Mouse (Mus musculus): Measurements from ENCODE around the gene Rab28. TPM values are rescaled to one million over a fixed set of nuclear protein-coding genes. Genes with fewer than 3 reads are reported as not detected.

Rab28 gene
- total RNA-seq, 1 experiment from 2014 or later, result 34.8 TPM

DNA sequence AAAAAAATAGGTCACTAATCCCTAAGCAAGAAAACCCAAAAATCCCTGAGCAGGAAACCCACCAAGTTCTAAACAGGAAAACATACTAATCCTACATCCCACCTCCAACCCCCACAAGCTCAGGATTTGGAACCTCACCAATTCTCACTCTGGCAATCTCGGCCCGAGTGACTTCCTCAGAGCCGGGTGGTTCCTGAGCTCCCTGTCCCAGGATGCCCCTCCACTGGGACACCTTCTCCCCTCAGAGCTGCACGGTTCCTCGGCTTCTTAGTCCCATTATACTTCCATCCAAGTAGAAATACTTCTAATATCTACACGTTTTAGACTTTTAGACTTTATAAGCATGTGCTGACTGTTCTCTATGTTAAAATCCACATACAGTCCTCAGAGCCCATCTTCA, 41.9 kb downstream of the Rab28 start:
- no peak for ATAC-seq (replicated peaks; ENCODE audit: insufficient number of reproducible peaks, low FRiP score, low TSS enrichment, poor library complexity, severe bottlenecking)

DNA sequence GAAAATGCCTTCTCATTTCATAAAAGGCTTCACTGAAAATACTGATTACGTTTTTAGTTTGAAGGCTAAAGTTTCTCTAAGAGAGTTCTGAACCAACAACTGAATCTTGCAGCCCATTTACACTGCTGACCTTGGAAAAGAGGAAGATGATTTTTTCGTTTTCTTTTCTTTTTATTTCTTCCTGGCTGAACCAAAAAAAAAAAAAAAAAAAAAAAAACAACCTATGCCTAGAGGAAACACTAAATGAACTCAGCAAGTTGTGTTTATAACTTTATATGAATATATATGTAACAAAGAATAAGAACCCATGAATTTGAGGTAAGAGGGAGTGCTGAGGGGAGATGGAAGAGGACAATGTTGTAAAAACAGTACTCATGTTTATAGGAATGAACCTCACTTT, 71.2 kb downstream of the Rab28 start:
- no peak for ATAC-seq (replicated peaks; ENCODE audit: insufficient number of reproducible peaks, low FRiP score, low TSS enrichment, poor library complexity, severe bottlenecking)

DNA sequence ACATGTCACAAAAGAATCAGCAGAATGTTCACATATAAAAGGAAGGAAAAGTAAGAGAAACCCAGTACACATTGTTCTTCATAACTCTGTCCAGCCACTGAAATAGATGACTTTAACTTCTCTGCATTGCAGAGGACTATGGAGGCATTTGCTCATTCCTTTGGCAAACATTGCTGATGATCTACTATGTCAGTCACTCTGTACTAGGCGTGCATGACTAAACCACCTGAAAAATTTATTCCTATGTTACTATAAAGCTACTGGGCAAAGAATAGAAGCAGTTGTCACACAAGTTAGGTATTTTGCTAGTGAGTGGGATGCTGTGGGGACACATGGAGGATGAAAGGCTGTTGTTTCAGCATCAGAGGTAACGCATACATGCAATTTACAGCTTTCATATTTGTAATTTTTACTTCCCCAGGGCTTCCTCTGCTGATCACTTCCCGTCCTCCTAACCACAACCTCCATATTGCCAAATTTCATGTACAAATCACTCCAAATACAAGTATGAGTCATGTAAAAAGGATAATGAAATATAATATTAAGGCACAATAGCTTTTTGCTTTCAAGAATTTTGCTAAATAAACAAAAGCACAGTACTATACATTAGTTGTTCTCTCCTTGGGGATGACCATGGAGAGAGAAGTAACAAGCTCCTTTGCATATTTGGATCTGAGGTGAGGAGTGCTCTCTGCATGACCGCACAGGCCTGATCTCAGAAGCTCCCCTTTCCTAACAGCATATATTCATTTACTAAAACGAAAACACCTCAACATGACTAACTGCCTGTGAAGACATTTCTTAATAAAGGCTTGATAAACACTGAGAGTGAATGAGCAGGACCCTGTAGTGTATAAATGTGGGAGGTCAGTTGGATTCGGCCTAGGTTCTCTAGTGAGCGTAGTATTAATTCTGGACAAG, 80.5 kb downstream of the Rab28 start:
- ATAC-seq (replicated peaks; ENCODE audit: insufficient number of reproducible peaks, low FRiP score, low TSS enrichment, poor library complexity, severe bottlenecking), result no peak

DNA sequence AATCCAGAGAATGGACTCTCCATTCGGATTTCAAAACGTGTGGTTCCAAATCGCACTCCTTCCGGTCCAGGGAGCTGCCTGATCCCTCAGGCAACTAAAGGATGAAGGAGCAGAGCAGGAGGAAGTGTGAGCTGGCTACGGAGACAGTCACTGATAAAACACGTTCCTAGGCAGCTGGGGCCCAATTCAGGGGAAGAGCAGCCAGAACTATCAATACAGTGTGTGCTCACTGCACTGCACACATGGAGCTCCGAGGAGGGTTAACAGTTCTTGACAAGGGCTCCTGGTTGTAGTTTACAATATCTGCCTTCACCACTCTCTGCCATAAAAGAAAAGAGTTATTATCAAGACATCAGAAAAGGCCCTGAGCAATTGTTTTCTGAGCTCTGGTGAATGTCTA, 82.4 kb downstream of the Rab28 start:
- ATAC-seq (replicated peaks; ENCODE audit: insufficient number of reproducible peaks, low FRiP score, low TSS enrichment, poor library complexity, severe bottlenecking), result no peak

DNA sequence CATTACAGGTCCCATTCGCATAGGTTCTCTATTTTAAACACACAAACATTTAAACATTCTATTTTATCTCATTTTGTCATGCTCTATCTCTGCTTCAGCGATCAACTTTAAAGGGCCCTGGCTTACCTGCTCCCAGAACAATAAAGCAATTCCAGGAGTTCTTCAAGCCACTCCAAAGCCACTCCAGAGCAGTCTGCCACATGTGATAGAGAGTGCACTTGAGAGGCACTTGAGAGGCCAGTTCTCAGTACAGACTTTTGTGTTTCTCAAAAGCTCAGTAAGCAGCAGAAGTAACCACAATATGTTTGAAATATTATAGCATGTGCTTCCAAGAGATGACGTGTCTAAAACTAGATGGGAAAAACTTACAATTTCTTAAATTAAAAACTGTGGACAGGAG, 86.2 kb downstream of the Rab28 start:
- no peak for ATAC-seq (replicated peaks; ENCODE audit: insufficient number of reproducible peaks, low FRiP score, low TSS enrichment, poor library complexity, severe bottlenecking)

DNA sequence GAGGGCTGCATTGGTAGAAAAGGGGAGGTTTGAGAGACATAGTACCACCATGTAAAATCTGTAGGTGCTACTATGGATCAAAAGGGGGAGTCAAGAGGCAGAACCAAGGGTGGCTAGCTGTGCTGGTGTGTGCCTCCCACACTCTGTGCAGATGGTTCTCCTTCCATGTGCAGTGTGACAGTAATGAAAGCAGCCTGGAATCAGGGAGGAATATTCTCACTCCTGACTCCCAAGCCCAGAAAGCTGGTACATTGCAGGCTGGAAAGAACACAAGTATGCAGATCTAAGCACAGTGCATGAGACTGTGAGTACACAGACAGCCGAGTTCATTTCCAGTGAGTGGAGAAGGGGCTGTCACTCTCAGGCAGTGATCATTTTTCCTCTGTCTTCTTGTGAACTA, 89.0 kb downstream of the Rab28 start:
- ATAC-seq (replicated peaks; ENCODE audit: insufficient number of reproducible peaks, low FRiP score, low TSS enrichment, poor library complexity, severe bottlenecking), result no peak

DNA sequence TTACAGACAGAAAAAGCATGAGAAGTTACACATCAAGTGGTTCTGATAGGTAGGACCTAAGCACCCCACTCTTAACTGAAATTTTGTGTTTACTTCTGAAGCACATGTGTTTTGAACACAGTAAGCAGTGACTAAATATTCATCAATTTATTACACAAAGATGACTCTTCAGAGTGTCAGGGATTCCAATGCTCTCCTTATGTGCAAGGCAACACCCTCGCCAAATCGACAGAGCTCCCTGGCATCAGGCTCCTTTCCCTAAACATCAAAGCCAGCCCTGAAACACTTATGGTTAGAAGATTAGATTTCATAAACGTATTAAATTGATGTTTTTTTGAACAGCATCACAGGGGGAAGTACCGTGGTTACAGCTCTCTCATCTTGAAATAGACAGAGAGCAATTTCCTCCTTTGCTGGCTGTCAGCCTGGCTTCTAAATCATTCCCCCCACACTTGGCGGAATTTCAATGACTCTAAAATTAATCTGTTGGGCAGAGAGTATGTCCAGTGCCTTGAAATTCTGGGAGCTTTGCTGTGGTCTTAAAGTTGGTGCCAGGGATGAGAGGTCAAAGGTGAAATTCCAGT, 97.4 kb downstream of the Rab28 start:
- no peak for ATAC-seq (replicated peaks; ENCODE audit: insufficient number of reproducible peaks, low FRiP score, low TSS enrichment, poor library complexity, severe bottlenecking)

DNA sequence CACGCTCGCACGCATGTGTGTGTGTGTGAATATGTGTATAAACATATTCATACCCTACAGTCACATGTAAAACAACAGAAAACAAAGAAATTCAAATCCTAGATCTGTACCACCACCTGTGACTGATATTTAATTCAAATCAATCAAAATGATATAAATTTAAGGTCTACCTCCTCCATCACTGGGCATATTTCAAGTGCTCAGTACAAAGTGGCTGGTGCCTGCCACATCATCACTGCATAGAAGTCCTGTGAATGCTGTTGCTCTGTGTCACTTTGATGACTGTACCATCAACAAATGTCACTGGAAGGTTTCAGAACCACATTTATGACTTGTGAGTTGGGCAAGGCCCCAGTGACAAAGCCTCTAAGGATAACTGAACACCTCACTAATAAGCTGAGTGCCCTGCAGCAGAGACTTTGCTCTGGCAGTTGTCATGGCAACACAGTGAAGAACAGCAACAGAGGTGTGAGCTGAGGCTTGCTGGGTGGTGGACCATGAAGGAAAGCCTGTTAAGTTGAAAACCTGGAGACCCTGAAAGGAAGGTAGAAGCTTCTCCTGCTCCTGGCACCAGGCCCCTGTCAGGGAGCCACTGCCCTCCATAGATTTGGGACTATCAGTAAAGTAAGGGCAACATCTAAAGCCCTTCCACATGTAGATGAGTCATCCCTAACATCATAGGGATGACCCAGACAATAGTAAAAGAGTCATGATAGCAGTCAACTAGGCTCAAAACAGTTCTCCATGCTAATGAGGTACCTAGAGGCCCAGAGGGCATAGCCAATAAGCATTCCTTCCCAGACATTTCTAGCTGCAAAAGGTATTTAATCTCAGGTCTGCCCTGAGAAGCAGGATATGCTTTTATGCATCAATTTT, 111.5 kb downstream of the Rab28 start:
- no peak for ATAC-seq (replicated peaks; ENCODE audit: insufficient number of reproducible peaks, low FRiP score, low TSS enrichment, poor library complexity, severe bottlenecking)

DNA sequence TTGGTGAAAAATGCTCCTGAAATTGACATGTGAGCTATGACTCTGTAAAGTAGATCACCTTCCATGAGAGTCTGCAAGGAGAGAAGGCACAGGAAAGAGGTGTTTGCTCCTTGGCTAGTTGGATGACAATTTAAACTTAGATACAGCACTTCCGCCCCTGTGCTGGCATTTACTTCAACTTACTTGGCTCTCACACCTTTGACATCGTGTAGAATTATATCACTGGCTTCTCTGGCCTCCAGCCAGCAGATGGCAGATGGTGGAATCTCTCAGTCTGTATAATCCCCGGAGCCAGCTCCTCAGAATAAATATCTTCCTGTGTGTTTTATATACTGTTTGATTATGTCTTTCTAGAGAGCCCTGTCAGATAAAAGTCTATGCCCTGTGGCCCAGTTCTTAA, 112.8 kb downstream of the Rab28 start:
- no peak for ATAC-seq (replicated peaks; ENCODE audit: insufficient number of reproducible peaks, low FRiP score, low TSS enrichment, poor library complexity, severe bottlenecking)

DNA sequence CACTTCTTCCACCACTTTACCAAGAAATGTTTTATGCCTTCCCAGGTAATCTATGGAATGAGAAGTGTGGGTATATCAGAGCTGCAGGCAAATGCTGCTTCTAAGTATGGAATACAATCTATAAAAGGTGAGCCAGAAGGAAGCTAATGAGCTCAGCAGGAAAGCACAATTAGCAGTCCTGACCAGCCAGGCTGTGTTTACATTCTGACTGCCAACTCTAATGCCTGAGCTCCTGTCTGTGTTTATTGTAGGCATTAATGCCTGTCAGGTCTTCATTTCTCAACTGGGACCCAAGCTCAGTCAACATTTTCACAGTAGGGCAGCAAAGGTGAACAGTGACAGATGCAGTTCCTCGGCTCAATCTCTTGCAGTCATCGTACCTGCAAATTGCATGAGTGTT, 129.9 kb downstream of the Rab28 start:
- ATAC-seq (replicated peaks; ENCODE audit: insufficient number of reproducible peaks, low FRiP score, low TSS enrichment, poor library complexity, severe bottlenecking), result no peak

Other genes starting within 250 kb of the Rab28 start
- gene Nkx3-2, start 56.3 kb upstream of the Rab28 start, total RNA-seq (2017), result not detected in 3 replicates
- gene Bod1l, start 136.2 kb upstream of the Rab28 start, total RNA-seq (2017), result 40.3 to 68.9 TPM (median 52.9 TPM) in 3 replicates